Mouse (Mus musculus) lung, adult 2 months (tissue): ENCODE measurements around the gene Spsb4.

ENCODE experiments used
- CTCF ChIP-seq: fragments of 200-500 bp; IDR thresholded peaks from 2 replicates; pipeline ENCODE4 v1.5.1; 2011; ENCODE audit warnings: mild to moderate bottlenecking, low read length, control low read depth; ENCODE audit not compliant: insufficient read depth
- POLR2A ChIP-seq: fragments of 200-500 bp; IDR thresholded peaks from 2 replicates; pipeline ENCODE4 v1.6.1; 2011; ENCODE audit warnings: low read depth, mild to moderate bottlenecking, control low read depth, low read length, borderline replicate concordance; ENCODE audit errors: extremely low read depth

DNA sequence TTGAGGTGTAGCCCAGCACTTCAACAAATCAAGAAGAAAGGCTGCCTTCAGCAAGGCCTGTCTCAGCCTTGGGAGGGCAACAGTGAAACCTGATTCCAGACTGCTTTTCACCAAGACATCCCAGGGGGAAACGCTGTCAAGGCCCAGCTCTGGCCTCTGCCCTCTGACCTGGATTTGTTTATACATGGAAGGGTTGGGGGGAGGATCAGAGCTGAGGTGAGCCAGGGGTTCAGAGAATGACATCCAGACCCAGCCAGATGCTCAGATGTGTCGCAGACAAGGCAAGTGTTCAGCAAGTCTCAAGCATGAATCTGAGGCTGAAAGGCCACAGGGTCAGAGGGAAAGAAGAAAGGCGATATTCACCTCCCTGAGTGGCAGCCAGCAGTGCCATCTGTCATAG is 36.3 kb downstream of the Spsb4 start:
- TF ChIP-seq POLR2A (no peak), CTCF (no peak)
